Mouse (Mus musculus) E14TG2a.4 (cell line): ENCODE data around the gene Pgrmc2.

Experiments
- CTCF ChIP-seq: conservative IDR thresholded peaks from 2 replicates; pipeline ENCODE4 v1.5.1; 2014; ENCODE audit warnings: low read length
- NANOG ChIP-seq: IDR thresholded peaks from 2 replicates; pipeline ENCODE4 v1.6.1; 2014; ENCODE audit warnings: borderline replicate concordance, low read length, mixed read lengths
- POU5F1 ChIP-seq: IDR thresholded peaks from 2 replicates; pipeline ENCODE4 v1.6.1; 2014; ENCODE audit warnings: low read length, borderline replicate concordance

- no peak for TF ChIP-seq CTCF
- TF ChIP-seq NANOG = no peak
- TF ChIP-seq POU5F1 = no peak
Measured at GRCm38 (mm10) chr3:41061831-41062565, 20.8 kb downstream of the Pgrmc2 start.
